Mouse (Mus musculus) c-Kit-positive CD71-negative TER-119-negative erythroid progenitor cells, embryonic 14.5 days (primary cell): ENCODE results near the gene Cyp27b1.
"Not testable (repeated sequence)": the region's sequence is repeated elsewhere in the genome, so short reads cannot be mapped to it uniquely, and the experiment has no call there.

ENCODE experiments used
- DNase-seq: peaks from one replicate; pipeline ENCODE4 v3.0.0-alpha.2; 2013; ENCODE audit warnings: low read depth

The Cyp27b1 gene

DNA sequence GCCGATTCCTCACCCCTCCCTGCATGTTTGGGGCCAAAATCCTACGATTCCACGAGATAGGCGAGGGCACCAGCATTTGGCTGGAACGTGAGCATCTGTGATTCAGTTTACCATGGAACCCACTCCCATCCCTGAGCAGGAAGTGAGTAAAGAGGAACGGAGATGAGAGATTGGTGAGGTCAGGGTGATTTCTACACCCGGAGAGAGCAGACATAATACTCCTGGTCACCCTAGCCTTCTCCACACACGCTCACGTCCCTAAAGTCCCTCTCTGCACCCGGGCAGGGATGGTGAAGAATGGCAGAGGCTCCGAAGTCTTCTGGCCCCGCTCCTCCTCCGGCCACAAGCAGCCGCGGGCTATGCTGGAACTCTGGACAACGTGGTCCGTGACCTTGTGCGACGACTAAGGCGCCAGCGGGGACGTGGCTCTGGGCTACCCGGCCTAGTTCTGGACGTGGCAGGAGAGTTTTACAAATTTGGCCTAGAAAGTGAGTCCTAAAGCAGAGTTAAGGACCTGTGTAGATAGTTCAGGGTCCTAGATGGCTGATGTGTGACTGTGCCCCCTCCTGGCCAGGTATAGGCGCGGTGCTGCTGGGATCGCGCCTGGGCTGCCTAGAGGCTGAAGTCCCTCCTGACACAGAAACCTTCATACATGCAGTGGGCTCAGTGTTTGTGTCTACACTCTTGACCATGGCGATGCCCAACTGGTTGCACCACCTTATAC lies 1.5 kb downstream of the Cyp27b1 start:
- DNase-seq, result no peak

DNA sequence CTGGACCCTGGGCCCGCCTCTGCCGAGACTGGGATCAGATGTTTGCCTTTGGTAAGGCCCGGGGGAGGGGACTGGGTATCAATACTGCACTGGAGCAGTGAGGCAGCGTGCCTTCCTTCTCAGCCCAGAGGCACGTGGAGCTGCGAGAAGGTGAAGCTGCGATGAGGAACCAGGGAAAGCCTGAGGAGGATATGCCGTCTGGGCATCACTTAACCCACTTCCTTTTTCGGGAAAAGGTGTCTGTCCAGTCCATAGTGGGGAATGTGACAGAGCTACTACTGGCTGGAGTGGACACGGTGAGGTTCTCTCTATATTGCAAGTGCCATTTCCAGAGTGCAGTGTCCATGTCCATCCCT lies 2.0 kb downstream of the Cyp27b1 start:
- no peak for DNase-seq

DNA sequence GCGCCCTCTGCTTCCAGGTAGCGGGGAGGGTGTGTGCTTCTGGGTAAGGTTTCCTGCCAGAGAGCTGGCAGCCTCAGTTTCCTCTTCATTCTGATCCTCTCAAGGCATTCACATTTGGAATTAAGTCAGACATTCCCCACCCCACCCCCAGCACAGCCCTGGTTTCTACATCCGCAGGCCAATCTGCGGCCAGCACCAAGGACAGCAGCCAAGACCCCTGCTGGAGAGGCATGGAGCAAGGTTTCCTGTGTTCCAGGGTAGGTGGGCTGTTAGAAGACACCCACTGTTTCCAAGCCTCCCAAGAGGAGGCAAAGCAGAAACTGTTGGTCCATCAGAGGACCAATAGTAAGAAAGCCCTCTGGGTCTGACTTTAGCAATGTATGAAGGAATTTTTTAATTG lies 6.6 kb downstream of the Cyp27b1 start:
- no peak for DNase-seq

DNA sequence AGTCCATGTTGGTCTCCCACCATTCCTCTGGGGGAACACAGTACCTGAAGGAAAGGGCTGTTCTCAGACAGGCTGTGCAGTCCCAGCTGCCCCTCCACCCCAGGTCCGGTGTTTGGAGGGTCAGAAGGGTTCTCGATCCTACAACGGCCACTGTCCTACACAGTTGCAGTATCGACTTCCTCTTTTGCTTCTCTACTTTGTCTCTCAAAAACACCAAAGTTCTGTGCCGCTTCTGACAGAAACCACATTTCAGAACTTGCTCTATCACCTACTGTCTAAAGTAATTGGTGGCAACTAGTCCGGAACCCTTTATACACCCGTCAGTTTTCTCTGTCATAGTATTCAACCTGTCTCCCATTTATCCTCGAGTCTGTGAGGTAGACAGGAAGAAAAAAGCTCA lies 7.4 kb downstream of the Cyp27b1 start:
- no peak for DNase-seq

DNA sequence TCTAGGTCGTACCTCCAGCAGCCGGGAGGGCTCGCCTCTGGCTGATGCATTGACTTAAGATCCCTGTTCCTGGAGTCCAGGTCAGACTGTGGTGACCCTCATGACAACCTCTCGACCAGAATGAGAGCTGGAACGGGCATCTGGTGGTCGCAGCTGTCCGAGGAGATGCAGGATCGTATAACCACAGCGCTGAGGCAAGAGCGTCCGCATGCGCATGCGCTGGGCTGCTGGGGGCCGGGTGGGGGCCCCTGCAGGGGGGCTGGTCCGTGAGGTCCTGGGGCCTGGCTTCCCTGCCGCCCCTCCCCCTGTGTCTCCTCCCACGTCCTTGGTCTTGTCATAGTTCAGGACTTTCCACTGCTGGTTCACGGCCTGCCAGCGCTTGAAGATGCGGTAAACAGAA lies 8.4 kb downstream of the Cyp27b1 start:
- DNase-seq, result no peak

DNA sequence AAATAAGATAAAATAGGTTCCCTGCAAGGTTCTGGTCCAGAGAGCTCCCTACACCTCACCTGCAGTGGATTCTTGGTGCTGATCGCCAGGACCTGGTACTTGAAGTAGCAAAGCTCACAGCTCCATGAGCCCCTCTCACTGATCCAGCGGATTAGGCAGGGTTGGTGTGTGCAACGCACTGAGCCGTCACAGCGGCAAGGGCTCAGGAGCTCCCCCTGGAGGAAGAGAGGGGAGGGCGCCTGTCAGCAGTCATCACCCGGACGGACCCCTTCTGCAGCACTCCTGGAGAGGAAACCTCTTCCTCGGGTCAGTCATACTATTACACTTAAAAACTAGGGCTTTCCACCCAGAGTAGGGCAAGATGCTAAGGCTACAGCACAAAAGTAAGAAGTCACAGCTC lies 10.1 kb downstream of the Cyp27b1 start:
- peak; percentile 78 for DNase-seq

DNA sequence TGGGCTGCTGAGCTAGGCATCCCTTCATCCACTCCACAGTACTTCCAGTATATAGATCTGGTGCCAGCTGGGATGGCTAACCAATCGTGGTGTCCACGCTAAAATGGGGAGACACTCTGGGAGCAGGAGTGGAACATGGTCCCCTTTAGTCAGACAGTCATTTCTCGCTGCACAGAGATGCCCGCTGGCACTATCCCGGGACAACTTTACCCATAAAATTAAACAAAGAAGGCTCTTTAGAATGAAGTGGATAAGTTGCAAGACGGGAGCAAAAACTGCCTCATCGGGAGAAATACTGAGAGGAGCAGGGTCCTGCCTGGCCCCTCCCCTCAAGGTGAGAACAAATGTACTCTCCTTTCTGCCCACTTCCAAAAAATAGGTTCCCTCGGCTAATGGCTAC lies 10.7 kb downstream of the Cyp27b1 start:
- no peak for DNase-seq

DNA sequence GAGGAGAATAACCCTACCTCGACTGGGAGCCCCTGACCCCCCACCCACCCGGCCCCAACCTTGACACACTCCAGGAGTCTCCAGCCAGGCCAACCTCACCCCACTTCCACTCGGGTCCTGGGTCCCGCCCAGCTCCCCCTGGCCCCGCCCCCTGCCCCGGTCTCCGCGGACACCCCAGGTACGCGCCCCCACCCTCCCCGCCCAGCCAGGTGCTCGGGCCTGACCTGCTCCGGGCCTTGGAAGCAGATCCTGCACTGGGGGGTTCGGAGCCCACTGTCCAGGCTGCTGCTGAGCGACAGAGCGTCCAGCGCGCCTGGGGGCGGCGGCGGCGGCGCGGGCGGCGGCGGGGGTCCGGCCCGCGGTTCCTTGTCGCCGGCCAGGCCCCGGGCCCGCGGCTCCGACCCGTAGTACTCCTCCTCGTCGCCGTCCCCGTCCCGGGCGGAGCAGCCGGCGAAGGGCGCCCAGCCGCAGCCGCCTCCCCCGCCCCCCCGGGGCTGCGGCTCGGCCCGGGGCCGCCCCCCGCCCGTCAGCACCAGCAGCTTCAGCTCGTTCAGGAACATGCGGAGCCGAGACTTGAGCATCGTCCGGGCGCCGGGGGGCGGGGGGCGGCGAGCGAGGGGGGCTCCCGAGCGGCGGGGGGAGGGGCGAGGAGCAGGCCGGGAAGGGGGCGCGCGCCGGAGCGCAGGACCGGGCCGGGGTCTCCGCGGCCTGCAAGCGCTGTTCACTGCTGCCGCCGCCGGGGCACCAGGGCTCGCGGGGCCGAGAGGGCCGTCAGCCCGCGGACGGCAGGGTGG lies 11.3 kb downstream of the Cyp27b1 start:
- DNase-seq, result no peak

DNA sequence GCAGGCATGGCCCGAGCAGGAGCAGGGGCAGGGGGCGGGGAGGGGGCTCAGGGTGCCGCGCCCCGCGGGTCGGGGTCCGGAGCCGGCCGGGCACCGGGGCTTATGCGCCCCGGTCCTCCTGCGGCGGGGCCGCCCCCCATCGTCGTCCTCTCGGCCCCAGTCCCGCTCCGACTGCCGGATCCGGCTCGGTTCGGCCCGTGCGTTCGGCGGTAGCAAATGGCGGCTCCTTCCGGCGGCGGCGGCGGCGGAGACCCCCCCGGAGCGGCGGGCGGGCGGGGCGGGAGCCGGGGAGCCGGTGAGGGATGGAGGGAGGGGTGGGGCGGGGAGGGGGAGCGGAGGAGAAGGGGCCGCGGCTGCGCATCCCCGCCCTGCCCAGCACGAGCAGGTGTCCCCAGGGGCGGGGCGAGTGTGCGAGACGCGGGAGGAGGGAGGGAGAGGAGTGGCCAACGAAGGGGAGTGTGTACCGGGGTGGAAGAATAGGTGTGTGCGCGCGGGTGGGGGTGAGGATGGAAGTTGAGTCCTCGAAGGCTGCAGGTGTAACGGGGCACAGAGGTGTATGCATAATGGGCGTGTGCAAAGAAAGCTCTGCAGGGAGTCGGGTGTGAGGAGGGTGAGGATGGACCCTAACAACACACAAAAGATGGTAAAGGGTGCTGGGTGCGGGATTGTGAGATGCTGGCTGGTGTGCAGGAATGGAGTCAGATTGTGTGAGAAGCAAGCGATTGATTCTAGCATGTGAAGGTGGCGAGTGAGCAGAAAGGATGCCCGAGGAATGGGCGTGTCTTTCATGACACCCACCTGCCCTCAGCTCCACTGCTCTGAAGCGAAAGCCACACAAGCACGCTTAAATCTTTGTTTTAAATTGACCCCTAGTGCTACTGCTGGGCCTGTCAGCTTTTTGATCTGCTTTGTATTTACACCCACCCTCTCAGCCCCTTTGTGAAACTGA lies 12.2 kb downstream of the Cyp27b1 start, which contains the start of gene March9:
March9 (minus strand) TSS at position 217 of the 949 bp plus-strand sequence.
- no peak for DNase-seq

DNA sequence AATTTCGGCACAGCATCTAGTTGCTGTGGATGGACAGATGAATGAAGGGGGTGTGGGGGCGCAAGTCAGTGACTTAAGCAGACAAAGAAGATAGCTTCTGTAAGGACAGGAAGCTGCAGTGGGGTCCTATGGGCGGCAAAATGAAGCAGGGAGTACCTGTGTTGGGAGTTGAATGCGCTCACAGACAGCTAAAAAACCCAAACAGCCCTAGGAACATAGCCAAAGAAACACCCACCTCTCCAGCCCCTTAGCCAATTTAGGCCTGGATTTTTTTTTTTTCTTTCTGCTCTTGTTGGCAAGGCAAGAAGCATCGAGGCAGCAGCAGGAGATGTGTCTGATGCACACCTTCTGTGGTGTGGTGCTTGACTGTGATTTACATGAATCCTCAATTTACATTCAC lies 13.0 kb downstream of the Cyp27b1 start:
- DNase-seq, result no peak

DNA sequence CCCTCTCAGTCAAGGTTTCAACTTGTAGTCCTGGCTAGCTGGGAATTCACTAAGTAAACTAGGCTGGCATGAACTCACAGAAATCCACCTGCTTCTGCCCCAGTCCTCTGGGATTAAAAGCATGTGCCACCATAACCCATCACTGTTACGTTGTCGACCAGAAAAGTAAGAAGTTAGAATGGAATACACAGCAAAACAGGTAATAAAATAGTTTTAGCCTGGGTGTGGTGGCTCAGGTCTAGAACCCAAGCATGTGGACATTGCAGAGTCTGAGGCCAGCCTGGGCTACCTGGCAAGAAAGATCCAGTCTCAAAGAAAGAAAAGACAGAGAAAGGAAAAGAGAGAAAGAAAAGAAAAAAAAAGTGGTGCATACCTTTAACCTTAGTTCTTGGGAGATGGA lies 13.5 kb downstream of the Cyp27b1 start:
- no peak for DNase-seq

DNA sequence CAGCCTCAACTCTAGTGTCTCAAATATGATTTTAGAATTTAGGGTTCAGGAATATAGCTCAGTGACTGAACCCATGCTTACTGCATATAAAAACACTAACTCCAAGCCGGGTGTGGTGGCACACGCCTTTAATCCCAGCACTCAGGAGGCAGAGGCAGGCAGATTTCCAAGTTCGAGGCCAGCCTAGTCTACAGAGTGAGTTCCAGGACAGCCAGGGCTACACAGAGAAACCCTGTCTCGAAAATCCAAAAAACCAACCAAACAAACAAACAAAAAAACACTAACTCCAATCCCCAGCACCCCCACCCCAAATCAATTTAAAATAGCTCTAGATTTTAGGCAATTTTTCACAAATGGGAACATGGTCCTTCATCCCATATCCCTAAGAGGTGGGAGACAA lies 14.1 kb downstream of the Cyp27b1 start:
- not testable (repeated sequence) for DNase-seq

DNA sequence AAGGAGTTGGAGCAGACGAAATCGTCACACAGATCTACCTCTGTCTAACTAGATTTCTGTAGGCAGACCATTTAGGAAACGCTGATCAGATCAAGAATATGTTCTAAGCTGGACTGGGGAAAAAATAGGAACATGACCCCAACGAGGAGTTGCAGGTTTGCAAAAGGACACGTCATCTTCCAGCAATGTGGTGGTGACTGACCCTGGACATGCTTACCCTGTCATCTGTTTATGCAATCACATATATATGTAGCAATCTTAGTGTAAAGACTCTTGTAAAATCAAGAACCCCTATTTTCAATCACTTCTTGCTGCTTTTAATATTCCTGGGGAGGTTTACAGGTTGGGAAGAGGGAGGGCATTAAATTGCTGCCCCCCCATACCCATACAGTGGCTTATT lies 14.5 kb downstream of the Cyp27b1 start:
- DNase-seq, result no peak

DNA sequence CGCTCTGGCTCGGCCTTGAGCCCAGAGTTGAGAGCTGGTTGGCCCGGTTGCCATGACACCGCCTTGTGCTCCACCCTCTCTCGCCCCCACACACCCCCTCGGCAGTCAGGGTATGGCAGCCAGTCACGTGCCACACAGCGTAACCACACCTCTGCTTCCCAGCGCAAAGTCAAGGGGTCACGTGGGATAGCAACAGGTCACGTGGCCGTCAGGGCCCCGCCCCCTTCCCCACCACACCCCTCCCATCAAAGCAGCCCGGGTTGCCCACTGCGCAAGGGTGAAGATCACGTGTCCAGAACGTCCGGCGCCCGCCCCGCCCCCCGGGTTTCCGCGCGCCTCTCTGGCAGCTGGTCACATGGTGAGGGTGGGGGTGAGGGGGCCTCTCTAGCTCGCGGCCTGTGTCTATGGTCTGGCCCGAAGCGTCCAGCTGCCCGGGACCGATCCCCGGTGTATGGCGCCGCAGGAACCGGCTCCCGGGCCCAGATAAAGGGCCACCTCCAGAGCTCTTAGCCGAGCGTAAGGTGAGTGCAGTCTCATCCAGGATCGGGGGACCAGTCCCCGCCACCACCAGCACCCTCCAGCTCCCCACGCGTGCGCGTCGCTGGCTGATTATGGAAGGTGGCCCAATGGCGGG lies 15.3 kb downstream of the Cyp27b1 start, which contains the start of gene Cdk4:
Cdk4 (plus strand) TSS at position 296 of the 634 bp plus-strand sequence.
- peak; percentile 96 for DNase-seq

DNA sequence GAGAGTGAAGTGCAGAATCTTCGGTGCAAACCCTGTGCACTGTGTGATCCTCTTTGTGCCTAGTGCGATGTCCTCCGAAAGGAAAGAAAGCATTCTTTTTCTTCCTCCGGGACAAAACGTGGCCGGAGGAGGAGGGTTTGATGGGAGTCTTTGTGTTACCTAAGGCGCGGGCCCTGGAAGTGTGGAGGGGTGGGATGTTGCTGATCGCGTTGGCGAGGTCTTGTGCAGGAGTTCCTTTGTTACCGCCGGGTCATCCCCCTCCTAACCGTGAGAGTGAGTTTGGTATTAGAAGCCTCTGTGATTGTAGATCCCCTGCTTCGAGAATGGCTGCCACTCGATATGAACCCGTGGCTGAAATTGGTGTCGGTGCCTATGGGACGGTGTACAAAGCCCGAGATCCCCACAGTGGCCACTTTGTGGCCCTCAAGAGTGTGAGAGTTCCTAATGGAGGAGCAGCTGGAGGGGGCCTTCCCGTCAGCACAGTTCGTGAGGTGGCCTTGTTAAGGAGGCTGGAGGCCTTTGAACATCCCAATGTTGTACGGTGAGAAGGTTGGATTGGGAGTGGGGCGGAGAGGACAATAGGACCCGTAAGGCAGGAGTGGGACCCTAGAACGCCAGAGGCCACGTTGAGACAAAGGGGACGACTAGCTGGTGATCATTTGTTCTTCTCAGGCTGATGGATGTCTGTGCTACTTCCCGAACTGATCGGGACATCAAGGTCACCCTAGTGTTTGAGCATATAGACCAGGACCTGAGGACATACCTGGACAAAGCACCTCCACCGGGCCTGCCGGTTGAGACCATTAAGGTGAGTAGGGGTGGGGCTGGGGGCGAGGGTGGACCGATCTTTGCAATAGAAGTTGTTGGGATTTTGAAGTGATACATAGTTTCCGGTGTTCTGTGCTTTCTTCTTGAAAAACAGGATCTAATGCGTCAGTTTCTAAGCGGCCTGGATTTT lies 16.1 kb downstream of the Cyp27b1 start:
- no peak for DNase-seq

DNA sequence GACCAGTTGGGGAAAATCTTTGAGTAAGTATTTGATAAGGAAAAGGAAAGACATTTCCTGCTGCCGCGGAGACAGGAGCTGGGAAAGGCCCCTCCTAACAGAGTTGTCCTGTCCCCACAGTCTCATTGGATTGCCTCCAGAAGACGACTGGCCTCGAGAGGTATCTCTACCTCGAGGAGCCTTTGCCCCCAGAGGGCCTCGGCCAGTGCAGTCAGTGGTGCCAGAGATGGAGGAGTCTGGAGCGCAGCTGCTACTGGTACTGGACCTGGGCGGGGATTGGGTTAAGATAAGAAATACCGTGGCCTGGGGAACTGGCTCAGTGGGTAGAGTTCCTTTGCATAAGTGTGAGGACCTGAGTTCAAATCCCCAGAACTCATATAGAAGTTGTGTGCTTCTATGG lies 17.9 kb downstream of the Cyp27b1 start:
- DNase-seq, result no peak

DNA sequence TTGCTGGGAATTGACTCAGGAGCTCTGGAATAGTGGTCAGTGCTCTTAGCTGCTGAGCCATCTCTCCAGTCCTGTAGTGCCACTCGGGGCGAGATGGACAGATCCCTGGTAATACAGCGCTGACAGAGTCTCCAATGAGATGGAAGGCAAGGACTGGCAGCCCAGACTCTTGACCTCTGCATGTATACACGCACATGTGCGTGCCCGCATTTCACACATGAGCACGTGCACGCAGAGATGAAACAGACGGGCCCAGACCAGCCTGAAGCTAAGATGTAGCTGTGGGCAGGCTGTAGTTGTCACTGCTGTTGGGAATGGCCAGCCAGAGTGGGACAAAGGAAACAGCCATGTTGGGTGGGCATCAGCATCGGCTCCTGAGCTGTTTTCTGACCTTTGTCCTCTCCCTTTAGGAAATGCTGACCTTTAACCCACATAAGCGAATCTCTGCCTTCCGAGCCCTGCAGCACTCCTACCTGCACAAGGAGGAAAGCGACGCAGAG lies 18.5 kb downstream of the Cyp27b1 start:
- no peak for DNase-seq

DNA sequence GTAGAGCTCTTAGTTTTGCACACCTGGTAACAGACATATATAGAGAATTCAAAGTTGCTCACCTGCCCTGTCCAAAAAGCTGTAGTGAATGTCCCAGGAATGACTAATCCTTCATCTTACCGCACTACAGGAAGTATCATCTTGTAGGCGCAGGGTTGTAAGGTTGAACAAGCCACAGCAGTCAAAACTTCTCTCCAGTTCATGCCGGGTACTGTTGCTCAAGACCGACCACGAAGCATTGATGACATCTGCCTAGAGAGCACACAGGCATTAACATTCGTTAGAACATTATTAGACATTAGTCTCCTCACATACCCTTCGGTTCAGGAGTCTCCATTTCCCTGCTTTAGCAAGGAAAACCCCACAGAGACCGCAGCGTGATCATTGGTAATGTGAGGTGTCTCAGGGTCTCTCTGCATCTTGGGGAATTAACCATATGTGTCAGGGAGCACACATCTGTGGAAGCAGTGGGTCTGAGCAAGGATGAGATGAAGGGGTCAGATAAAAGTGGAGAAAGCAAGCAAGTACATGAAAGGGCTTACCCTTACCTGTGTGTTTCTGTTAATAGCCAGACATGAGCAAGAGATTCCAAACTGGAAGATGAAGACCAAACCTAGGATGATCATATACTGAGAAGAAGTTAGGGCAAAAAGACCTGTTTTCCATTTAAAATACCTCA lies 20.4 kb downstream of the Cyp27b1 start:
- DNase-seq, result no peak

DNA sequence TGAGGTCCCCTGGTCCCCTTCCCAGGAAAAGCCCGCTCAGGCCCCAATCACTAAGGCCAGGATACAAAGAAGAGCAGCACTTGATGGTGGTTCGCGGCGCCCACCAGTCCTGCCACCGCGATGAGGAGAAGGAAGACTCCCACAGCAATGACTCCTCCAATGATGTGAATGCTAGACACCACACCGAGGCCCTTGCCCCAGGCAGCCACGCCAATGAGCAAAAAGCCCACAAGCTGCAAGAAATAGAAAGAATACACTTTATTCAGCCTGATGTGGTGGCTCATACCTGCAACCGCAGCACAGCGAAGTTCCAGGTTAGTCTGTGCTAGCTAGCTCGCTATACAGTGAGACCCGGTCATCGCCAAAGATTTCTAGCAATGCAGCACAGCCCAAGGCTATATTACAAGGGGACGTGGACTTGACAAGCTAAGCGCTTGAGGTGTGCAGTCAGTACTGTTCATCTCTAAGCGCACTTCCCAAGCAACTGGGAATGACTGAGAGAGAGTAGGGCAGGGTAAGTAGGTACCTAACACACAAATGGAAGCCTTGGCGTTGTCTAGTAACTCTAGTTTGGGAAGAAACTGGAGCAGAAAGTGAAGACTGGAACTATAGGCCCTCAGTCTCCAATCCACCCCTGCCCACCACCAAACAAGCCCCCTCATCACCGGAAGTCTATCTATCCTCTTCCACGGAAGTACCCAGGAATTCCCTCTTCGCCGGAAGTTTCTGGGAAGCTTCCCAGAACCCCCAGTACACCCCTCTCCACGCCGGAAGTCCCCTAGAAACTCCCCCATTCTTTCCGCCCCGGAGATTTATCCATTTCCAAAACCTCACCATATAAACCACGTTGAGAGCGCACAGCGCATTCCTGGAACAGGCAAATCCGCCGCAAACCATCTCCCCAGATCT lies 21.5 kb downstream of the Cyp27b1 start:
- DNase-seq, result no peak
